Mouse (Mus musculus): ENCODE results near the gene Wdr25.

The Wdr25 gene

GRCm38 (mm10) chr12:108939317-108939716 is 45.9 kb downstream of the Wdr25 start:
- no peak for DNase-seq

- DNase-seq, result no peak
Measured at GRCm38 (mm10) chr12:108940255-108940654, 46.8 kb downstream of the Wdr25 start.

- DNase-seq, result no peak
Measured at GRCm38 (mm10) chr12:108941282-108941681, 47.9 kb downstream of the Wdr25 start.

GRCm38 (mm10) chr12:108942203-108942923 is 48.9 kb downstream of the Wdr25 start:
- no peak for DNase-seq

- no peak for DNase-seq
Measured at GRCm38 (mm10) chr12:108953011-108953550, 59.6 kb downstream of the Wdr25 start.

GRCm38 (mm10) chr12:108953838-108954237 is 60.4 kb downstream of the Wdr25 start:
- DNase-seq, result no peak

- DNase-seq, result no peak
Measured at GRCm38 (mm10) chr12:108954456-108954855, 61.0 kb downstream of the Wdr25 start.

GRCm38 (mm10) chr12:108958483-108958882 is 65.1 kb downstream of the Wdr25 start:
- no peak for DNase-seq

- DNase-seq, result no peak
Measured at GRCm38 (mm10) chr12:108958991-108959638, 65.7 kb downstream of the Wdr25 start.

GRCm38 (mm10) chr12:108959639-108960219 is 66.3 kb downstream of the Wdr25 start:
- DNase-seq, result no peak

GRCm38 (mm10) chr12:108960225-108960624 is 66.8 kb downstream of the Wdr25 start:
- DNase-seq, result no peak

GRCm38 (mm10) chr12:108967631-108968030 is 74.2 kb downstream of the Wdr25 start:
- DNase-seq, result no peak

- DNase-seq, result no peak
Measured at GRCm38 (mm10) chr12:108968031-108968430, 74.6 kb downstream of the Wdr25 start.

GRCm38 (mm10) chr12:108971446-108971845 is 78.0 kb downstream of the Wdr25 start:
- DNase-seq, result no peak

GRCm38 (mm10) chr12:108972234-108972633 is 78.8 kb downstream of the Wdr25 start:
- DNase-seq, result no peak

GRCm38 (mm10) chr12:108979977-108980376 is 86.5 kb downstream of the Wdr25 start:
- no peak for DNase-seq

- DNase-seq, result no peak
Measured at GRCm38 (mm10) chr12:108981941-108982683, 88.7 kb downstream of the Wdr25 start.

GRCm38 (mm10) chr12:108982684-108982960 is 89.2 kb downstream of the Wdr25 start:
- DNase-seq, result no peak

- DNase-seq, result no peak
Measured at GRCm38 (mm10) chr12:108983496-108983895, 90.1 kb downstream of the Wdr25 start.

- no peak for DNase-seq
Measured at GRCm38 (mm10) chr12:108984471-108984870, 91.0 kb downstream of the Wdr25 start.

- DNase-seq, result no peak
Measured at GRCm38 (mm10) chr12:108985025-108985424, 91.6 kb downstream of the Wdr25 start.

GRCm38 (mm10) chr12:108987448-108987847 is 94.0 kb downstream of the Wdr25 start:
- DNase-seq, result no peak

GRCm38 (mm10) chr12:108990425-108990824 is 97.0 kb downstream of the Wdr25 start:
- no peak for DNase-seq
